Comparison of ENCODE assay signal across 16 mouse cellular contexts in the genomic region with DNA sequence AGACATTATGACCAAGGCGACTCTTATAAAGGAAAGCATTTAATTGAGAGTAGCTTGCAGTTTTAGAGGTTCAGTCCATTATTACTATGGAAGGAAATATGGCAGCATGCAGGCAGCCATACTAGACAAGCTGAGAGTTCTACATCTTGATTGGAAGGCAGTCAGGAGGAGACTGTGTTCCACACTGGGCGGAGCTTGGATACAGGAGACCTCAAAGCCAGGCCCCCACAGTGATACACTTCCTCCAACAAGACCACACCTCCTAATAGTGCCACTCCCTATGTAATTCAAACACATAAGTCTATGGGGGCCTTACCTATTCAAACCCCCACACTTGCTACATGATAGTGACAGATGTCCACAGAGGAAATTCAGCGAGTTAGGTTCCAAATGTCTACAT.
"Had no signal": no experiment of that assay in that cellular context is flagged by ENCODE, and none has a peak within 500 bp of the region (broad histone marks: within the 10 kb centered on the region; RNA-seq: fewer than 3 reads in every experiment).

No protein-coding gene starts in this region.

- H3K27ac ChIP-seq: neural tube, embryonic 12.5 days; neural tube, embryonic 13.5 days; neural tube, embryonic 15.5 days; stomach, embryonic 15.5 days; stomach, postnatal 0 days had no signal

- H3K27me3 ChIP-seq: neural tube, embryonic 12.5 days; neural tube, embryonic 13.5 days; neural tube, embryonic 15.5 days; stomach, embryonic 15.5 days had no signal

- H3K9ac ChIP-seq: neural tube, embryonic 12.5 days; neural tube, embryonic 13.5 days; neural tube, embryonic 15.5 days; stomach, embryonic 15.5 days had no signal

- DNase-seq: retina, postnatal 1 day; right cerebral cortex, adult 18-20 months; right cerebral cortex, postnatal 14 days; right cerebral cortex, postnatal 25 days; right cerebral cortex, postnatal 4 days; spleen, adult 18-20 months; thymus, adult 18-20 months; thymus, adult 2 months; thymus, postnatal 14 days; thymus, postnatal 36 days; thymus, postnatal 4 days had no signal

- H3K4me3 ChIP-seq: neural tube, embryonic 12.5 days; neural tube, embryonic 13.5 days; neural tube, embryonic 15.5 days; stomach, embryonic 15.5 days had no signal

- H3K9me3 ChIP-seq: neural tube, embryonic 12.5 days; neural tube, embryonic 13.5 days; neural tube, embryonic 15.5 days; stomach, embryonic 15.5 days had no signal

- H3K36me3 ChIP-seq: neural tube, embryonic 12.5 days; neural tube, embryonic 13.5 days; neural tube, embryonic 15.5 days had no signal
